Mouse (Mus musculus) kidney, adult 8-10 months (tissue): Measurements from ENCODE around the gene Guca2a.

ENCODE experiments used
- DNase-seq, 2 experiments: peaks; one replicate each; pipeline ENCODE4 v3.0.0; 2022

Guca2a gene

GRCm38 (mm10) chr4:119642666-119643065 lies 5.2 kb downstream of the Guca2a start:
- no peak for DNase-seq

GRCm38 (mm10) chr4:119657011-119657410 lies 19.5 kb downstream of the Guca2a start:
- no peak for DNase-seq

- DNase-seq = peak; percentile 77 to 79
Measured at GRCm38 (mm10) chr4:119658246-119658645, 20.7 kb downstream of the Guca2a start.

GRCm38 (mm10) chr4:119658731-119659130 lies 21.2 kb downstream of the Guca2a start, which contains the start of gene Guca2b:
Guca2b (minus strand) TSS chr4:119658954.
- peak; percentile 67 to 77 for DNase-seq

GRCm38 (mm10) chr4:119660007-119660406 lies 22.5 kb downstream of the Guca2a start:
- no peak for DNase-seq

- DNase-seq = no peak
Measured at GRCm38 (mm10) chr4:119662151-119662550, 24.6 kb downstream of the Guca2a start.

GRCm38 (mm10) chr4:119662976-119663375 lies 25.5 kb downstream of the Guca2a start:
- DNase-seq = no peak

- no peak for DNase-seq
Measured at GRCm38 (mm10) chr4:119663409-119664095, 26.0 kb downstream of the Guca2a start.

GRCm38 (mm10) chr4:119665166-119665565 lies 27.7 kb downstream of the Guca2a start:
- DNase-seq = peak in 1 of 2 experiments; percentile 22

GRCm38 (mm10) chr4:119666116-119666515 lies 28.6 kb downstream of the Guca2a start:
- peak; percentile 70 to 74 for DNase-seq

- peak; percentile 32 to 40 for DNase-seq
Measured at GRCm38 (mm10) chr4:119667454-119667853, 29.9 kb downstream of the Guca2a start.

- no peak for DNase-seq
Measured at GRCm38 (mm10) chr4:119668185-119668584, 30.7 kb downstream of the Guca2a start.

GRCm38 (mm10) chr4:119668596-119668995 lies 31.1 kb downstream of the Guca2a start:
- no peak for DNase-seq

GRCm38 (mm10) chr4:119669356-119670209 lies 32.1 kb downstream of the Guca2a start:
- DNase-seq = no peak

GRCm38 (mm10) chr4:119670210-119670555 lies 32.7 kb downstream of the Guca2a start:
- no peak for DNase-seq

GRCm38 (mm10) chr4:119670736-119671135 lies 33.2 kb downstream of the Guca2a start:
- DNase-seq = no peak

- no peak for DNase-seq
Measured at GRCm38 (mm10) chr4:119671164-119671563, 33.7 kb downstream of the Guca2a start.

GRCm38 (mm10) chr4:119672685-119673084 lies 35.2 kb downstream of the Guca2a start:
- no peak for DNase-seq

GRCm38 (mm10) chr4:119682596-119682995 lies 45.1 kb downstream of the Guca2a start:
- no peak for DNase-seq

GRCm38 (mm10) chr4:119685746-119686145 lies 48.2 kb downstream of the Guca2a start:
- DNase-seq = no peak
